Mouse (Mus musculus) lung, adult 2 months (tissue): ENCODE data around the gene Scn10a. TPM values are rescaled to one million over a fixed set of nuclear protein-coding genes. Genes with fewer than 3 reads are reported as not detected.

Source experiments
- DNase-seq: peaks from one replicate; pipeline ENCODE4 v3.0.0; 2022
- H3K4me1 ChIP-seq: fragments of 200-500 bp; 2 replicates; pipeline ENCODE4 v1.6.1; 2011; ENCODE audit warnings: low read length; ENCODE audit not compliant: control insufficient read depth, insufficient read depth
- H3K4me3 ChIP-seq: fragments of 200-500 bp; replicated peaks from 2 replicates; pipeline ENCODE3; 2011; ENCODE audit warnings: low read depth, mild to moderate bottlenecking, control low read depth, low read length; ENCODE audit errors: extremely low read depth
- CTCF ChIP-seq: fragments of 200-500 bp; IDR thresholded peaks from 2 replicates; pipeline ENCODE4 v1.5.1; 2011; ENCODE audit warnings: mild to moderate bottlenecking, low read length, control low read depth; ENCODE audit not compliant: insufficient read depth
- POLR2A ChIP-seq: fragments of 200-500 bp; IDR thresholded peaks from 2 replicates; pipeline ENCODE4 v1.6.1; 2011; ENCODE audit warnings: low read depth, mild to moderate bottlenecking, control low read depth, low read length, borderline replicate concordance; ENCODE audit errors: extremely low read depth
- WGBS: fragments of 180-500 bp; shearing (Covaris S2); methylation state at CpG from one replicate; pipeline ENCODE4 v1.1.7; 2018; 5-methylcytosine and 5-hydroxymethylcytosine counted together
- polyA plus RNA-seq: library from polyadenylated mRNA; depleted of rRNA; stranded (reverse); fragments of >200 nt; gene quantifications from 2 replicates; pipeline ENCODE4 v1.2.3, GENCODE M21; 2012

Gene Scn10a
- polyA plus RNA-seq, 1 experiment, result 0.09 TPM

DNA sequence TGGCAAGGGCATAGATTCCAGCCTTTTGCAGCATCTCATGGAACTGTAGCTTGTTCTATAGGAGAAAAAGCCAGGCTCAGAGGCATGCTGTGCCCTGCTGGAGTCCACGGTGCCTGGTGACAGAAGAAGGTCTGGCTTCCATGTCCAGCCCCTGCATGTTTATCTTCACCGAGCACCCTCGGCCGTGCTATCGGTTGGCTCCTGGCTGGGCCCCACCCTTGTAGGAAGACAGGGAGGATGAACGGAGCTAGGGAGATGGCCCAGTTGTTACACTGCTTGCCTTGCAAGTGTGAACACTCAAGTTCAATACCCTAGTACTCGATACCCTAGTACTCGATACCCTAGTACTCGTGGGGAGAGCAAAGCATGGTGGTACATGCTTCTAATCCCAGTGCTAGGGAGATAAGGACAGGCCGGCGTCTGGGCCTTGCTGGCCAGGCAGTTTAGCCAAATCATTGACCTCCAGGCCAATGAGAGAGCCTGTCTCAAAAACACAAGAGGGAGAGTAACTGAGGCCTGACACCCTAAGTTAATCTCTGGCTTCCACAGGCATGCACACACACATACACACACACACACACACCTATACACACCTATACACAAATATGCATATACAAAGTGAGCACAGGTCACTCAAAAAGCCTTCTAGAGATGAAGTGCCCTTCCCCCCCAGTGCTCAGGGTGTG, 9.4 kb upstream of the Scn10a start:
- Histone ChIP-seq H3K4me1 (no peaks in the 10 kb centered on the region), H3K4me3 (no peak overlapping the region)
- WGBS, result 82% methylated on average over 11 of the region's 11 CpGs
- TF ChIP-seq CTCF (no peak), POLR2A (no peak)
- DNase-seq, result no peak

DNA sequence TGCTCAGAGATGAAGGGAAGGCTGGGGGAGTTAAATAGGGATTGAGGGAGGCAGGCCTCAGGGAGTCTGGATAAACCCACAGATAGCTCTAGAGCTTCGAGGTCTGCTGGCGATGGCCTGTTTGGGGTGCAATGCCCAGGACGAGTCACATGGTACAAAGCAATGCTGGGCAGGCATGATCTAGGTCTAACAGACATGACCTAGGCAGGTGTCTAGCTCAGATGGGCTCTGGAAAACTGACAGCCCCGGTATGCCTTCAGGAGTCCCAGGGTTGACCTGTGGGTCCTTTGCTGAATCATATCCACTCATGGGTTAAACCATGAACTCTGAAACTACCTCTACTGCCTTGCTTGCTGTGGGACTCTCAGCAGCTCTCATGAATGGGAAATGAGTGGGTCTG, 7.9 kb upstream of the Scn10a start:
- TF ChIP-seq POLR2A, result no peak
- TF ChIP-seq CTCF, result no peak
- H3K4me3 ChIP-seq, result no peak overlapping the region
- no peak for DNase-seq
- 91% methylated on average over 4 of the region's 4 CpGs for WGBS
- H3K4me1 ChIP-seq, result no peaks in the 10 kb centered on the region

DNA sequence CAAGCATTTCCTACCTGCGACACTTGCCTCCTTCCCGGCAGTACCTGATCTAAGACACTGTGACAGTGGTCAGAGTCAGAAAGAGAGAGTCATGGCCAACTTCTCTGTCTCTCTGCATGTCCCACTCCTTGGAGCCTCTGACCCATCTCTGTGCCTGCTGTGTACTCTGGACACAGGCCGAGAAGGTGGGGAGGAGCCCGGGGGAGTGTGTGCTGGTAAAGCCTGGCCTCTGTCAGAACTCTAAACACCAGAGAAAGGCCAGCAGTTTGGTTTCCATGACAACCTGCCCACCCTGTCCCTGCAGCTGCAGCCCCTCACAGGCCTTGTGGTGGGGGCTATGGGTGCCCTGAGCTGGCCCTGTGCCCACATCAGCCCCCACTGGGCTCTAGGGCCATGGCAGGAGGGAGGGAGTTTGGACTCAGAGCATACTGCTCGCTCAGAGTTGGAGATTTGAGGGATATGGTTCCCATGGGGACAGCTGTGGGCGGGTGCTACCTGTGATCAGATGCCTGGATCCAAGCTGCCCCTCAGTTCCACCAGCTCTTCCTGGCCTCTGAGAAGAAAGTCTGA, 6.3 kb upstream of the Scn10a start:
- Histone ChIP-seq H3K4me1 (no peaks in the 10 kb centered on the region), H3K4me3 (no peak overlapping the region)
- TF ChIP-seq POLR2A, result no peak
- no peak for TF ChIP-seq CTCF
- 55% methylated on average over 6 of the region's 6 CpGs for WGBS
- no peak for DNase-seq

DNA sequence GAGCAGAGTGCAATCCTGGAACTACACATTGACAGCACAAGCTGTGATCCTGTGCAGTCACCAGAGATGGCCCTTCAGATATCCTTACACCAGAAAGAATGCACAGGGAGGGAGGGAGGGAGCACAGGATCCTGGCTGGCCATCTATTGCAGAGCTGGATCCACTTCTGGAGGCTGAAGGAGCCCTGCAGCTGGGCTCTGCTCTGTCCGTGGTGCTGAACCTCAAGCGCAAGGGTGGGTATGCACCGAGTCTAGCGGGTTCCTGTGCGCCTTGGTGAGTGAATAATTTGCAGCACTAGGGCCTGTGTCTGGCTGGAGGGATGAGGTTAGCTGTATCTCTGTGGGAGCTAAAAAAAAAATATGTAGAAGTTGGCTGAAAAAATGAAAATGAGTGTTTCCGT, 12.4 kb downstream of the Scn10a start:
- DNase-seq, result peak; percentile 14
- TF ChIP-seq CTCF, result no peak
- no peak for TF ChIP-seq POLR2A
- WGBS, result 13% methylated on average over 6 of the region's 6 CpGs
- H3K4me1 ChIP-seq, result no peaks in the 10 kb centered on the region
- no peak overlapping the region for H3K4me3 ChIP-seq

DNA sequence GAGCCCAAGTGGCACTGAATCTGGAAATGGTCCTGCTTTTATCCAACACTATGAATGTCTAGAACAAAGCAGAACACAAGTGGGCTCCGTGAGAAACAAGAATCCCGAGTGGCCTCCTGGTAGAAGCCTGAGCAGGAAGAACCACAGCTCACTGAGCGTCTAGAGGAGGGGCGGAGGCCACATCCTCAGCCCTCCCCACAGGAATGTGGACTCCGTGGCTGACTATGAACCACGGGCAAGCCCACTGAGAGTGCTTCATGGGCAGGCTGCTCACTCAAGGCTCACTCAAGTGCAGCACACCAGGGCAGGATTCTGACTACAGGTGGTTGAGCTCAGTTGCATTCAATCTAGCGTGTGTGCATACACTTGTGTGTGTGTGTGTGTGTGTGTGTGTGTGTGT, 27.6 kb downstream of the Scn10a start:
- DNase-seq, result no peak
- 33% methylated on average over 7 of the region's 7 CpGs for WGBS
- H3K4me3 ChIP-seq, result no peak overlapping the region
- no peaks in the 10 kb centered on the region for H3K4me1 ChIP-seq
- TF ChIP-seq POLR2A (no peak), CTCF (no peak)

DNA sequence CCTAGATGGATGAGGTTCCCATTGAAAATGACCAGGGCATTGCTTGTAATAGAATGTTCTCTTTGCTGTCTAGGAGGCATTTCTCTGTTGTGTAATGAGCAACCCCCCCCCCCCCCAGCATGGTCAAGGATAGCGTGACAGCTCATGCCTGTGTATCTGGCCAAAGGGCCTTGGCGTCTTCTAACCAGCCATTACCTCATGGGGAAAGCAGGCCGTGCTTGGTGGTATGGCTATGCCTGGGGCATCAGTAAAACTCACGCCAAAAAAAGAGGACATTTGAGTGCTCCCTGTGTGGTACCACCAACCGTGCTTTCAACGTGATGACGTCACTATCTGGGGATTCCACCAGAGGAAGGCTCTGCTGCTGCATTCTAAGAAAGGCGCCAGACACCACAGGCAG, 28.1 kb downstream of the Scn10a start:
- no peak overlapping the region for H3K4me3 ChIP-seq
- 71% methylated on average over 8 of the region's 8 CpGs for WGBS
- no peaks in the 10 kb centered on the region for H3K4me1 ChIP-seq
- DNase-seq, result no peak
- no peak for TF ChIP-seq CTCF

DNA sequence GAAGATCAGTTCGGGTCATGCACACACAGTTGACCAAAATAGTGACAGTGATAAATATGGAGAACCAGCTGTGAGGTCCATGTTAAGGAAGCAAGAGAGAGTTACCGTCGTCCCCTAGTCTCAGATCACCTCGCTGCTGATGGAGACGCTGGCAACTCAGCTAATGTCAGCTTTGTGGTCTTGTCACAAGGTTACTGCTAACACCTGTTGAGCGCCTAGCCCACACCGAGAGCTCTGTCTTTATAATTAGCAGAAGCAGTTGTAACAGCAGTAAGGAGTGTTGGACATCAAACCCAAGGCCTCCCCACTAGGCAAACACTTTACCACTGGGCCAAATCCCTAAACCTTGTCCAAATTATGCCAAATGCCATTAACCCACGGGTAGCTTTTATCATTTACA, 31.2 kb downstream of the Scn10a start:
- TF ChIP-seq CTCF, result no peak
- TF ChIP-seq POLR2A, result no peak
- Histone ChIP-seq H3K4me3 (no peak overlapping the region), H3K4me1 (no peaks in the 10 kb centered on the region)
- 66% methylated on average over 8 of the region's 8 CpGs for WGBS
- no peak for DNase-seq

DNA sequence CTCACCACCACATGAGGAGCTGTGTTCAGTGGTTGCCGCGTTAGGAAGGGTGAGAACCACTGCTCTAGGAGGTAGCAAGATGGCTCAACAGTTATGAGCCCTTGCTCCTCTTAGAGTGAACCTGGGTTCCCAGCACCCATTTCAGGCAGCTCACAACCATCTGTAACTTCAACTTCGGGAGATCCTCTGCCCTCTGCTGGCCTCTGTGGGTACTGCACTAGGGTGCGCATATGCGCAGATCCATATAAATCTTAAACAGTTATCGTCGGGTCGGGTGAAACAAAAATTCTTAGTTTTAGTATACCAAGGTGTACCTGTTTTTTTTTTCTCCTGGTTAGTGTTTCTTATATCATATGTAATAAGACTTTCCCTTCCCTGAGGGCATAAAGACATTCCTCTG, 32.9 kb downstream of the Scn10a start:
- H3K4me1 ChIP-seq, result no peaks in the 10 kb centered on the region
- TF ChIP-seq CTCF, result no peak; the same call in 1 of the 2 replicates
- TF ChIP-seq POLR2A, result no peak

DNA sequence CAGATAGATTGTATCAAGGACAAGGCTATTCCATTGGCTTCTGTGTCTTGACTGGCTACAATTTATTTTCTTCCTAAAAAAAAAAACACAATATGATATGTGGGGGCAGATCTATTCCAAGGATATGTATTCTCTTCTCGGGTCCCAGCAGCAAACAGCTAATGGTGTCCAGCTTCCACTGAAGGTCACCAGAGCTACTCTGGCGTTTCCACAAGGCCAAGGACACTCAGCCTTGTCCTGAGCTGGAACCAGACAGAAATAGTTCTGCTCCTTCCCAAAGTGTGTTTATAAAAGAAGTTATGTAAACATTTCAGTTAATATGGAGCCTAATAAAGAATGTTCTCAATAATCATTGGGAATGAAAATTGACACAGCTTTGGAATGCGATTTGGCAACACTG, 38.2 kb downstream of the Scn10a start:
- no peak overlapping the region for H3K4me3 ChIP-seq
- 45% methylated on average over 3 of the region's 3 CpGs for WGBS

More for the DNA sequence above, 32.9 kb downstream of the Scn10a start:
- 93% methylated on average over 8 of the region's 8 CpGs for WGBS
- H3K4me3 ChIP-seq, result no peak overlapping the region
- DNase-seq, result no peak

DNA sequence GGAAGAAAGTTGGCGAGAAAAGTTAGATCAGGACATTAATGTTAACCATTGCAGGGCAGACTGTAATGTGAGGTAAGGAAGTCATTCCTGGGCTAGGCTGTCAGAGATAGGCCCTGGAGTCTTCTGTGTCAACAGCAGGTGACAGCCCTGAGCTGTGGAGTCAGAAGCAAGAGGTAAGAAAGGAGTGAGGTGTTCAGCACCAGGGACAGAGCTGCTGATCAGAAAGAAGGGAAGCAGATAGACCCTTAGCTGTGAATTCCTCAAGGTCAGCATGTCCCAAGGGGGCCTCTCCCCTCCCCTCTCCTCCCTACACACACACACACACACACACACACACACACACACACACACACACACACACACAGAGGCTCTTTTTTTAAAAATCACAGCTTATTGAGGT, 55.0 kb downstream of the Scn10a start:
- TF ChIP-seq POLR2A (no peak), CTCF (no peak)
- no peaks in the 10 kb centered on the region for H3K4me1 ChIP-seq
- WGBS, result 57% methylated on average over 1 of the region's 1 CpGs
- no peak for DNase-seq
- no peak overlapping the region for H3K4me3 ChIP-seq

More for the DNA sequence above, 38.2 kb downstream of the Scn10a start:
- no peak for DNase-seq
- no peaks in the 10 kb centered on the region for H3K4me1 ChIP-seq
- TF ChIP-seq CTCF, result no peak
- no peak for TF ChIP-seq POLR2A
